Mouse (Mus musculus) cerebellum, postnatal 14 days (tissue): Measurements from ENCODE around the gene Eml3.

Experiments used
- DNase-seq, 2 experiments: peaks; one replicate each; pipeline ENCODE4 v3.0.0; 2021; ENCODE audit warnings: mixed read lengths in 2 of 2

Gene Eml3

DNA sequence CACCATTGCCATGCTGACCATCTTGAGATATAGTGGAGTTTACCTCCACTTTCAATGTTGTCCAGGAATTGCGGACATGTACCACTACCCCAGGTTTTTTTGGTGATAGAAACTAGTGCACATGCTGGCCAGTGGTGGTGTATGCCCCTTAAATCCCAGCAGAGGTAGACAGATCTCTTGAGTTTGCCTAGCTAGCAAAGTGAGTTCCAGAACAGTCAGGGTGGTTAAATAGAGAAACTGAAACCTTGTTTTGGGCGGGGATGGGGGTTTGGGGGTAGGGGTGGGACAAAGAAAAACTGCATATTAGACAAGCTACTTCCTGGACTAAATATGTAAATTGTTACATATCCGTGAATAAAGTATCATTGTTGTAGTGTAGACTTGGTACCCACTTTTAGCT is 10.4 kb upstream of the Eml3 start:
- DNase-seq = no peak

DNA sequence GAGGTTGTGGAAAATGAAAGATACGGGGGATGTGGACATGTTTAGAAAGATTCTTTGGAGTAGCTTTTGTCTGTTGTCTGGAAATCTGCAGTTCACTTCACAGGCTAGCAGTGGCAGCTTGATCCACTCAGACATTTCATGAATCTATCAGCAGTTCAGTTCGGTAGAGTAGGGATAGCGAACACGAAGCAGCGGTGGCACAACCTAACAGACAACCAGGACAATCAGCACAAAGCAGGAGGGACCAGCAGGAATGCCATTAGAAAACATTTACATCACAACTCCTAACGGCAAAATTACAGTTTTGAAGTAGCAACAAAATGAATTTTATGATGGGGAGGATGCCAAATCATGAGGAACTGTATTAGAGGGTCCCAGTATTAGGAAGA is 9.7 kb upstream of the Eml3 start:
- no peak for DNase-seq

- DNase-seq = peak; percentile 94 to 96
These were observed 9.1 kb upstream of the Eml3 start, which contains the start of gene B3gat3 for GRCm38 (mm10) chr19:8920073-8920736. Gene B3gat3, plus strand, starts transcription at chr19:8920374.

DNA sequence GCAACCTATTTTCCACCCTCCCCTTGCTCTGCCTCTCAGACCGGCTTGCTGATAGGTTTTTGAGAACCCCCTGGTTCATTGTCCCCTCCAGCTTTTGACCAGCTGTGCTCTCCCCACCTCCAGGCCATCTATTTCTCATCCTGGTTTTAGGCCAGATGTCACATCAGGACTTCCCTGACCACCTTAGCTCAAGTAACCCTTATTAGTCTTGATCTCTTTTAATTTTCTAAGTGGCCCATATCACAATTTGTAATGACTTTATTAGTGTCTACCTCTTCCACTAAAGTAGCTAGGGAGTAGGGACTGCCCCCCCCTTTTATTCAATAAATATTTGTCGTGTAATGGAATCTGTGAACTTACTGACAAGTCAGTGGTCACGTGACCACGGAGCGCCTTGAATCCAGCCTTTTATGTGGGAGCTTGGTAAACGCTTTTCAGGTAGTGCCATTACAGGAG is 8.5 kb upstream of the Eml3 start:
- peak in 1 of 2 experiments; percentile 38 for DNase-seq

DNA sequence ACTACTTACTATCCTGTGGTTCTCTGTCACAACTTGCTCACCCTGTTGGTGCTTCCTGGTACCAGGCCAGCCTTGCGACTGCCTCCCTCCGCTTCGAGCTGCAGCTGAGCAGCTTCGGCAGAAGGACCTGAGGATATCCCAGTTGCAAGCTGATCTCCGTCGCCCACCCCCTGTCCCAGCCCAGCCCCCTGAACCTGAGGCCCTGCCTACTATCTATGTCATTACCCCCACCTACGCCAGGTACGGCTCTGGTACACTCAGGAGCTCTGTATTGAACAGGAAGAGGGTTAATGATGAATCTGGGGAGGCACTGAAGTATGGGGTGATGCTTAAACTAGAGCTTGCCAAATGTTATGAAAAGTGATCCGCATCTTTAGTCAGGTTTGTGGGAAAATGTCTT is 7.6 kb upstream of the Eml3 start:
- peak in 1 of 2 experiments; percentile 18 for DNase-seq

DNA sequence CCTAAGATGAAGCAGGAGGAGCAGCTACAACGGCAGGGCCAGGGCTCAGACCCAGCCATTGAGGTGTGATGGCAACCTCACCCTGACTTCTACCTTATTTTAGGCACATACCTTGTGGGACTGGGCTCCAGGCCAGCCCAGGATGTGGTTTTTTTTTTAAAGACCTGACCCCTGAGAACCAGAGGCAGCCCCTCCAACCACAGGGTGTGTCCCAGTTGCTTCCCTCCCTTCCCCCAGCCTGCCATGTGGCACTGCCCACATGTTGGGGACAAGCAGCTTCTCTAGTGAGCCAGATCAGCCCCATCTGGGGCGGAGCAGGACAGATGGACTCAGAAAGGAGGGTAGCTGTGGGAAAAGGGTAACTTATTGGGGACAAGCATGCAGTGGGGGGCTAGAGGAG is 2.6 kb upstream of the Eml3 start:
- no peak for DNase-seq

DNA sequence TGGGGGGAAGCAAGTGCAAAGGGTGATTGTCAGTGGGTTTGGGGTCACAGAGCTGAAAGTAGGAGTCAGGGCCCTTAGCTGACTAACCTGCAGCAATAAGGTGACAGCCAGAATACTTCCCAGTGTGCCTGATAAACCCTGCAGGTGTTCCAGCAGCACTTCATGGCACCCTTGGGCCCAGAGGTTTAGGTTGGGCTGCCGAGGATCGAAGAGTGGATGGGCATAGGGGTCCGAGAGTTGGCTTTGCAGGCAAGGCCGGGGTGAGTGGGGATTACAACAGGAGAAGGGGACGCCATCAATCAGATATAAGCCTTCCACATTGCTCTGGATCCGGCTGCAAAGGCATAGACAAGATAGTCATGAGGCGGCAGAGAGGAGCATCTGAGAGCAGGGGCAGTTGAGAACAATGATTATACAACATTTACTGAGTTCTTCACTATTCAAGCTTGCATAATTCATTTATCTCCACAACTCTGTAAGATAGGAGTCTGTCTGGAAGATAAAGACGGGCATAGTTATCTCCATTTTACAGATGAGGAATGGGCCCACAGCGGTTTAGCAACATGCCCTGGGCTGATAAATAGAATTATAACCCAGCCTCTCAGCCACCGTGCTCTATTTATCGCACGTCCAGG is 1.3 kb upstream of the Eml3 start:
- DNase-seq = no peak

DNA sequence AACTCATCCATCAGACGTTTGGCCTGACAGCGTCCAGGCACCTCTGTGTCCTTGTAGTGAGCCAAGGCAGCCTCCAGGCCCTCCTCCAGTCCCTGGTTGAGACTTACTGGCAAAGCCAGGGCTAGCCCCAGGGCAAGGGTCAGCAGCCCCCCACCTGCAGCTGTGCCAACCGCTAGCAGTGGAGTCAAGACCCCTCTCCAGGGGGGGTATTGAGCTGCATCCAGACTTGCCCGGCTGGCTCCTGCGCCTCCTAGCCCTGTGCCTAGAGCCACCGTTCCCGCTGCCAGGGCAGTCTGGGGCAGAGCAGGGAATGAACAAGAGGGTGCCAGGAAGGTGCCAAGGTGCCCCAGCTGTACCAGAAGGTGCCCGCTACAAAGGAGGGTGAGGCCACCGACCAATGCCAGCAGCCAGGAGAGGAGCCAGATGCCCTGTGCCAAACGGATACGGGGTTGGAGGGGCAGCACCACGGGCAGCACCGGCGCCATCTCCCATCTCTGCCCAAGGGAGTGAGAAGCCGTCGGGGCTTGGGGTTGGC is 596 bp upstream of the Eml3 start:
- peak; percentile 58 to 64 for DNase-seq

GRCm38 (mm10) chr19:8930117-8930516 is 765 bp downstream of the Eml3 start:
- no peak for DNase-seq

DNA sequence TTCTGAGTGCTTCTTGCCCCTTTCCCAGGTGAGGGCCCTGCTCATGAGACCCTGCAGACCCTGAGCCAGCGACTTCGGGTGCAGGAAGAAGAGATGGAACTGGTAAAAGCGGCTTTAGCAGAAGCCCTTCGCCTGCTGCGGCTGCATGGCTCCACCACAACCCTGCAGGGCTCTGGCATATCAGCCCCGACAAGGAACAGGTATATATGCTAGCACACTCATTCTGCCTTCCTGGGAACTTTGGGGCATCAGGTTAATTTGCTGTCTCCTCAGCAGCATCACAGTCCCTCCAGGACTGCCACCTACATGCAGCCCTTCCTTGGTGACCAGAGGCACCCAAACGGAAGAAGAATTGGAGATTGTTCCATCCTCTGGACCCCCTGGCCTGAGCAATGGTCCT is 1.4 kb downstream of the Eml3 start:
- DNase-seq = no peak

- no peak for DNase-seq
These were observed 7.4 kb downstream of the Eml3 start for GRCm38 (mm10) chr19:8936736-8937135.

DNA sequence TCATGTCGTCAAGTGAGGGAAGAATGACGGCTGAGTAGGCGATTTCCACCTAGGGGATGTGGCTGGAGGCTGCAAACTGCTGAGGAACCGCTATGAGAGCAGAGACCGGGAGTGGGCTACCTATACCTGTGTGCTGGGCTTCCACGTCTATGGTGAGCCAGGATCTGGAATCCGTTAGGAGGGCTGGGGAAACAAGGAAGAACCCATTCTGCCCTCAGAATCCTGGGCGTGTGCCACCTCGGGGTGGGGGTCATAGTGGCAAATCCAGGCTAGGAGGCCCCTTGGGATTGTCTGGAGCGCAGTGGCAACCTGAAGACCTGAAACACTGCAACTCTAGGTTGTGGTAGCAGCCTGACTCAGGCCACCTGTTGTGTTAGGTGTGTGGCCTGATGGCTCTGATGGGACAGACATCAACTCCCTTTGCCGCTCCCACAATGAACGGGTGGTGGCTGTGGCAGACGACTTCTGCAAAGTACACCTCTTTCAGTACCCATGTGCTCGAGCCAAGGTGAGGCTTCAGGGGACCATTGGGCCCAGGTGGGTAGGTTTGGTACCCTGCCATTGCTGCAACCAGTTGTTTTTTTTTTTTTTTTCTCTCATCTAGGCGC is 11.3 kb downstream of the Eml3 start:
- DNase-seq = peak; percentile 21 to 45

- DNase-seq = peak in 1 of 2 experiments; percentile 30
These were observed 11.8 kb downstream of the Eml3 start for GRCm38 (mm10) chr19:8941136-8941514.

- DNase-seq = peak; percentile 100
These were observed 12.3 kb downstream of the Eml3 start, which contains the start of gene Mta2 for GRCm38 (mm10) chr19:8941515-8942217. Gene Mta2, plus strand, starts transcription at chr19:8941875.

DNA sequence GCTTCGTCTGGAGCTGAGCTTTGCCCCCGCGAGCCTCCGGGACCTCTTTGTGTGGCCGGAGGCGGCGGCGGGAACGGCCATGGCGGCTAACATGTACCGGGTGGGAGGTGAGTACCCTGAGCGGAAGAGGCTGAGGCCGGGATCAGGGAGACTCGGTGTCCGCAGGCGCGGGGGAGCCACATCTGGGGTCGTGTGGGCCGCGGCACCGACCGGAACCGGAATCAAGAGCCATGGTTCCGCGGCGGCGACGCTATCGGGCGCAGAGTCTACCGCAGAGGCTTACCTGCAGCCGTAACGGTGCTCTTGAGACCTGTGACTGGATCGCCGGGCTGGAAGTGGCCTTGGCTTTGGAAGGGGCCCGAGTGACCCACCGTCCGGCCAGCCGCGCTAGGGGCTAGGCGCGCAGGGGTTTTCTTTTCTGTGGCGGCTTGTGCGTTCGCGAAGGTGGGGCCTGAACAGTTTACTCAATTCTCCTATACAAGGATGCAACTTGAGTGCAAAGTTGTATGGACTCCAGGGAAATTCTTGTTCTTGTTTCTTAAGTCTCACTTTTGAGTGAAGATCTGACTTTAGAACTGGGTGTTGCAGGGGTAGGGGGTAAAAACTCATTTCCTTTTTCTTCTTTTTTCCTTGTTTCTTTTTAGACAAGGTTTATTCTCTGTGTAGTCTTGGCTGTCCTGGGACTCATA is 13.1 kb downstream of the Eml3 start:
- no peak for DNase-seq

DNA sequence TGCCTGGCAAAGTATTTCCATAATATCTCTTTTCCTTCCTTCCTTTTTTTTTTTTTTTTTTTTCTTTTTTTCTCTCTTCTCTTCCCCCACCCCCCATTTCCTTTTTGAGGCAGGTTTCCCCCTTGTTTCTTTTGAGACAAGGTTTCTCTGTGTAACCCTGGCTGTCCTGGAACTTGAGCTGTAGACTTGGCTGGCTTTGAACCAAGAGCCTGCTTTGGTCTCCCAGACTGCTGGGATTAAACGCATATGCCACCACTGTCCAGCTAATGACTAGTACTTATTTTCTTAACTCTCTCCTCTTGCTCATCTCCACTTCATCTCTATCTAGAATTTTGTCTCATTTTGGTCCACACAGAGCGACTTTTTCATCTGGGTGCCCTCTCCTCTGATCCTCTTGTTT is 13.7 kb downstream of the Eml3 start:
- DNase-seq = no peak

DNA sequence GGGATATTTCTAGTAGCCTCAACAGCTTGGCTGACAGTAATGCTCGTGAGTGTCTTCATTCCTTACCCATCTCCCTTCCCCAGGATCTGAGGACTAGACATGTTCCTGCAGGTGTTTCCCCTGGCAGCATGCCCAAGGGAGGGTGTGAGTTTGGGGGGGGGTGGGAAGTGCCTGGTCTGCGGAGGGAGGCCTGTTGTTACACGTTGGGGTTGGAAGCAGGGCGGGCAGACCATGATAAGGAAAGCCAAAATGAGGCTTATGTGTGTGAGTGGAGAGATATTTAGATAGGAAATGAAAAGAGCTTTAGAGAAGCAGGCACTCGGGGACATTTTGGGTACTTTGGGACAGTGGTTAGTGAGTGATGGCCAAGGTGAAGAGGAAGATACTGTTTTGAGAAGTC is 14.7 kb downstream of the Eml3 start:
- no peak for DNase-seq

DNA sequence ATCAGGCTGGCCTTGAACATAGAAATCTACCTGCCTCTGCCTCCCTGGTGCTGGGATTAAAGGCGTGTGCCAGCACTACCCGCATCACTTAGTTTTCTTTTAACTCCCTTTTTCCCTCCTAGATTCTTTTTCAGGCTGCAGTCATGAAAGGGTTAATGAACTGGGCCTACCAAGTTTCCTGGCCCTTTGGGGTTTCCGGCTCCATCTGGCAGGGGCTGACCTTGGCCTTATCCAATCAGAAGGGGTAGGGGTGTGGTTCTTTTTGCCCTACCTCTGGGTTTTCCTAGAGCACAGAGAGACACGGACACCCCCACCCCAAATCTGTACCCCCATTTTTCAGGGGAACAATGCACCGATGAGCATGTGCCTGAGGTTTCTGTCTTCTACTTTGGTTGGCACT is 15.4 kb downstream of the Eml3 start:
- peak; percentile 62 to 85 for DNase-seq

- DNase-seq = no peak
These were observed 15.9 kb downstream of the Eml3 start for GRCm38 (mm10) chr19:8945251-8945650.

- no peak for DNase-seq
These were observed 17.6 kb downstream of the Eml3 start for GRCm38 (mm10) chr19:8946929-8947328.

GRCm38 (mm10) chr19:8950190-8950589 is 20.8 kb downstream of the Eml3 start:
- DNase-seq = no peak

GRCm38 (mm10) chr19:8952241-8952640 is 22.9 kb downstream of the Eml3 start:
- no peak for DNase-seq
